Mouse (Mus musculus) G1E (cell line): ENCODE results near the gene Nppc.

Experiments used
- CTCF ChIP-seq: IDR thresholded peaks from 2 replicates; pipeline ENCODE4 v1.5.1; 2012; ENCODE audit warnings: low read depth, low read length, inconsistent platforms, mixed read lengths
- GATA1 ChIP-seq: IDR thresholded peaks from 2 replicates; pipeline ENCODE4 v1.6.1; 2012; ENCODE audit warnings: borderline replicate concordance, low read length, inconsistent platforms, mixed read lengths

DNA sequence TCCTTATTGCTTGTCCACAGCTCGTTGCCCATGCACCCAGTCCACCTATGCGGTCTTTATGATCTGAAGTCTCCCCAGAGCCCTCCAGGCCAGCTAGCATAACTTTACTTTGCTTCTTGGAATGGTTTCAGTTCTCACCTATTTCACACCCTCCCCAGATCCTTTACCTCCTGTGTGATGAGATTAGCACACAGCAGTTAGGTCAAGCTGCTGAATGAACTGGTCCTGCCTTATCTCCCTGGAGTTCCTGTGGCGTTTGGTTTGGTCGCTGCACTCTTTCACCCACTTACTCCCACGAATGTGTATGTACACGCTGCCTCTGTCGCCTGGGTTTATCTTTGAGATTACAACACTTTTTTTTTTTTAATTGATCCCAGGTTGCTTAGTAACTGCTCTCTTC lies 30.0 kb upstream of the Nppc start:
- TF ChIP-seq CTCF (no peak), GATA1 (no peak)
